Mouse (Mus musculus): ENCODE data around the gene Cir1.
A peak's percentile ranks its signal among the peaks of the same experiment; 100 is the strongest.

- TF ChIP-seq GATA1 (IDR thresholded peaks at IDR 0.05; ENCODE audit: low read length) (peak; percentile 72), TAL1 (IDR thresholded peaks at IDR 0.05; ENCODE audit: low read length) (peak; percentile 89)
Measured at GRCm38 (mm10) chr2:73359941-73360340, 47.4 kb upstream of the Cir1 start.

Measured in erythroblast, embryonic 14.5 days (primary cell).